Mouse (Mus musculus): Measurements from ENCODE around the gene Cltc. TPM values are rescaled to one million over a fixed set of nuclear protein-coding genes. Genes with fewer than 3 reads are reported as not detected.

The Cltc gene
- total and polyA plus RNA-seq, 3 experiments = 63.2 to 147 (median 143) TPM

- peaks cover 2% of the 10 kb centered on the region; the same call in 1 of the 2 replicates for H3K4me1 ChIP-seq (ENCODE audit: control insufficient read depth, insufficient read depth, low read length)
- H3K9ac ChIP-seq (ENCODE audit: low read depth, low read length) = no peak overlapping the region
- 96% methylated on average over 3 of the region's 3 CpGs for WGBS
- H3K36me3 ChIP-seq (ENCODE audit: control insufficient read depth, insufficient read depth, low read length) = peaks cover 5% of the 10 kb centered on the region
- no peak overlapping the region for H3K4me3 ChIP-seq
- intact Hi-C loops (cut with DNase I) = loop anchor here (5.0 to 10.0 kb wide), 2 partner anchors 77 to 324 kb away; partner anchors contain the start of gene Cltc
- no peak for DNase-seq
- H3K27ac ChIP-seq = no peak overlapping the region
- no peak for TF ChIP-seq POLR2A (IDR thresholded peaks at IDR 0.05; ENCODE audit: insufficient read depth, low read depth, low read length)
- TF ChIP-seq CTCF (IDR thresholded peaks at IDR 0.05) = no peak
- TF ChIP-seq EP300 (IDR thresholded peaks at IDR 0.05; ENCODE audit: insufficient read depth, low read depth, low read length) = no peak
- H3K79me2 ChIP-seq (replicated peaks; ENCODE audit: control insufficient read depth, insufficient read depth, low read length) = no peaks in the 10 kb centered on the region
- no peaks in the 10 kb centered on the region for H3K27me3 ChIP-seq (ENCODE audit: control insufficient read depth, insufficient read depth, low read length)
Measured at GRCm38 (mm10) chr11:86680729-86681128, 76.6 kb downstream of the Cltc start.

- 69% methylated on average over 5 of the region's 5 CpGs for WGBS
- intact Hi-C loops (cut with DNase I) = no loop called here
Measured at GRCm38 (mm10) chr11:86678957-86679356, 78.4 kb downstream of the Cltc start.

GRCm38 (mm10) chr11:86675520-86675919 is 81.8 kb downstream of the Cltc start:
- intact Hi-C loops (cut with DNase I) = no loop called here
- TF ChIP-seq EP300 (IDR thresholded peaks at IDR 0.05; ENCODE audit: insufficient read depth, low read depth, low read length) (no peak), CTCF (IDR thresholded peaks at IDR 0.05) (no peak), POLR2A (IDR thresholded peaks at IDR 0.05; ENCODE audit: insufficient read depth, low read depth, low read length) (no peak)
- no peak overlapping the region for H3K27ac ChIP-seq

More at GRCm38 (mm10) chr11:86678957-86679356, 78.4 kb downstream of the Cltc start:
- H3K4me1 ChIP-seq (ENCODE audit: control insufficient read depth, insufficient read depth, low read length) = 0 out of 2 replicates have a peak, but pooled peaks cover 1% of the 10 kb centered on the region
- no peak overlapping the region for H3K4me3 ChIP-seq
- H3K9ac ChIP-seq (ENCODE audit: low read depth, low read length) = no peak overlapping the region
- H3K36me3 ChIP-seq (ENCODE audit: control insufficient read depth, insufficient read depth, low read length) = no peaks in the 10 kb centered on the region; the same call in 1 of the 2 replicates
- no peak for TF ChIP-seq POLR2A (IDR thresholded peaks at IDR 0.05; ENCODE audit: insufficient read depth, low read depth, low read length)
- TF ChIP-seq CTCF (IDR thresholded peaks at IDR 0.05) = no peak
- TF ChIP-seq EP300 (IDR thresholded peaks at IDR 0.05; ENCODE audit: insufficient read depth, low read depth, low read length) = no peak
- H3K79me2 ChIP-seq (replicated peaks; ENCODE audit: control insufficient read depth, insufficient read depth, low read length) = no peaks in the 10 kb centered on the region; the same call in 1 of the 2 replicates
- H3K27ac ChIP-seq = no peak overlapping the region
- H3K27me3 ChIP-seq (ENCODE audit: control insufficient read depth, insufficient read depth, low read length) = no peaks in the 10 kb centered on the region
- DNase-seq = no peak

GRCm38 (mm10) chr11:86672772-86673171 is 84.6 kb downstream of the Cltc start:
- H3K9ac ChIP-seq (ENCODE audit: low read depth, low read length) = no peak overlapping the region
- peaks cover 7% of the 10 kb centered on the region for H3K36me3 ChIP-seq (ENCODE audit: control insufficient read depth, insufficient read depth, low read length)
- H3K27ac ChIP-seq = no peak overlapping the region
- intact Hi-C loops (cut with DNase I) = no loop called here
- WGBS = 46% methylated on average over 3 of the region's 3 CpGs
- H3K79me2 ChIP-seq (replicated peaks; ENCODE audit: control insufficient read depth, insufficient read depth, low read length) = no peaks in the 10 kb centered on the region; the same call in 1 of the 2 replicates
- no peaks in the 10 kb centered on the region for H3K27me3 ChIP-seq (ENCODE audit: control insufficient read depth, insufficient read depth, low read length)
- H3K4me3 ChIP-seq = no peak overlapping the region
- H3K4me1 ChIP-seq (ENCODE audit: control insufficient read depth, insufficient read depth, low read length) = peaks cover 3% of the 10 kb centered on the region
- no peak for TF ChIP-seq POLR2A (IDR thresholded peaks at IDR 0.05; ENCODE audit: insufficient read depth, low read depth, low read length)
- TF ChIP-seq CTCF (IDR thresholded peaks at IDR 0.05) = no peak
- no peak for TF ChIP-seq EP300 (IDR thresholded peaks at IDR 0.05; ENCODE audit: insufficient read depth, low read depth, low read length)
- no peak for DNase-seq

More at GRCm38 (mm10) chr11:86675520-86675919, 81.8 kb downstream of the Cltc start:
- Histone ChIP-seq H3K27me3 (ENCODE audit: control insufficient read depth, insufficient read depth, low read length) (no peaks in the 10 kb centered on the region), H3K4me1 (ENCODE audit: control insufficient read depth, insufficient read depth, low read length) (peaks cover 3% of the 10 kb centered on the region), H3K4me3 (no peak overlapping the region), H3K36me3 (ENCODE audit: control insufficient read depth, insufficient read depth, low read length) (peaks cover 7% of the 10 kb centered on the region), H3K79me2 (replicated peaks; ENCODE audit: control insufficient read depth, insufficient read depth, low read length) (no peaks in the 10 kb centered on the region; the same call in 1 of the 2 replicates), H3K9ac (ENCODE audit: low read depth, low read length) (no peak overlapping the region)
- no peak for DNase-seq
- 90% methylated on average over 4 of the region's 4 CpGs for WGBS

GRCm38 (mm10) chr11:86671041-86671675 is 86.2 kb downstream of the Cltc start:
- Histone ChIP-seq H3K27me3 (ENCODE audit: control insufficient read depth, insufficient read depth, low read length) (no peaks in the 10 kb centered on the region), H3K4me1 (ENCODE audit: control insufficient read depth, insufficient read depth, low read length) (peaks cover 3% of the 10 kb centered on the region), H3K36me3 (ENCODE audit: control insufficient read depth, insufficient read depth, low read length) (peaks cover 7% of the 10 kb centered on the region), H3K79me2 (replicated peaks; ENCODE audit: control insufficient read depth, insufficient read depth, low read length) (no peaks in the 10 kb centered on the region; the same call in 1 of the 2 replicates), H3K4me3 (no peak overlapping the region), H3K27ac (peak overlapping the region; percentile 38), H3K9ac (ENCODE audit: low read depth, low read length) (peak overlapping the region; percentile 42; the same call in 1 of the 2 replicates)
- TF ChIP-seq POLR2A (IDR thresholded peaks at IDR 0.05; ENCODE audit: insufficient read depth, low read depth, low read length) = no peak
- TF ChIP-seq CTCF (IDR thresholded peaks at IDR 0.05) = no peak
- no peak for TF ChIP-seq EP300 (IDR thresholded peaks at IDR 0.05; ENCODE audit: insufficient read depth, low read depth, low read length)
- DNase-seq = no peak
- intact Hi-C loops (cut with DNase I) = no loop called here
- 27% methylated on average over 3 of the region's 3 CpGs for WGBS

- peaks cover 6% of the 10 kb centered on the region for H3K4me1 ChIP-seq (ENCODE audit: control insufficient read depth, insufficient read depth, low read length)
- H3K36me3 ChIP-seq (ENCODE audit: control insufficient read depth, insufficient read depth, low read length) = peaks cover 7% of the 10 kb centered on the region
- intact Hi-C loops (cut with DNase I) = no loop called here
- H3K27me3 ChIP-seq (ENCODE audit: control insufficient read depth, insufficient read depth, low read length) = no peaks in the 10 kb centered on the region
- H3K9ac ChIP-seq (ENCODE audit: low read depth, low read length) = no peak overlapping the region
- WGBS = 88% methylated on average over 3 of the region's 3 CpGs
- no peak overlapping the region for H3K27ac ChIP-seq
- no peak for DNase-seq
- no peak overlapping the region for H3K4me3 ChIP-seq
- no peaks in the 10 kb centered on the region for H3K79me2 ChIP-seq (replicated peaks; ENCODE audit: control insufficient read depth, insufficient read depth, low read length)
- no peak for TF ChIP-seq CTCF (IDR thresholded peaks at IDR 0.05)
- TF ChIP-seq EP300 (IDR thresholded peaks at IDR 0.05; ENCODE audit: insufficient read depth, low read depth, low read length) = no peak
- no peak for TF ChIP-seq POLR2A (IDR thresholded peaks at IDR 0.05; ENCODE audit: insufficient read depth, low read depth, low read length)
Measured at GRCm38 (mm10) chr11:86668169-86668568, 89.2 kb downstream of the Cltc start.

All from heart, adult 2 months (tissue).